In the genomic region with DNA sequence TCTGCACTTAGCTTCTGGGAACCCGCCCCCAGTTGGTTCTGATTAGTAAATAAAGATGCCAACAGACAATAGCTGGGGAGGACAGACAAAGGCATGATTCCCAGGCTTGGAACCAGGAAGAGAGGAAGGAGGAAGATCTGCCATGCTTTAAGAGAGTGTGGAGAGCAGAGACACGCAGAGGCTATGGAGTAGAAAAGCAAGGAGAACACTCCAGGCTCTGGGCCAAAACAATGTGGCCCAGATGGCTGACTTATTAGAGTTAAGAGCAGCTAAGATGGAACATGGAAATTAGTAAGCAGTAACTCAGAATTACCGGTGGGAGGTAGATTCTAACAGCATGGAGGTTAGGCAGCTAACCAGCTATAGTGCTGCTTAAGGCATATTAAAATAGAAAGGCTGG, we compare ENCODE assay signal across 15 mouse cellular contexts.
A peak's percentile ranks its signal among the peaks of the same experiment; 100 is the strongest.
DNase-seq lines count a peak whose midpoint lies in the region; ATAC-seq and TF ChIP-seq lines count a peak whose summit lies in the region.
"Had no signal": no experiment of that assay in that cellular context is flagged by ENCODE, and none has a peak within 500 bp of the region (broad histone marks: within the 10 kb centered on the region; RNA-seq: fewer than 3 reads in every experiment).

No protein-coding gene starts in this region.

- no peaks in the 10 kb centered on the region for H3K27me3 ChIP-seq in hindbrain, postnatal 0 days (ENCODE audit: insufficient read depth, low read length)
- H3K27me3 ChIP-seq in hindbrain, embryonic 11.5 days (ENCODE audit: control insufficient read depth, insufficient read depth, low read length) = no peaks in the 10 kb centered on the region
- no peaks in the 10 kb centered on the region for H3K27me3 ChIP-seq in forebrain, embryonic 13.5 days
- H3K27me3 ChIP-seq: embryonic facial prominence, embryonic 12.5 days had no signal

- no peaks in the 10 kb centered on the region for H3K9me3 ChIP-seq in hindbrain, postnatal 0 days (ENCODE audit: low read length)
- H3K9me3 ChIP-seq in hindbrain, embryonic 11.5 days (ENCODE audit: control insufficient read depth, low read length) = no peaks in the 10 kb centered on the region
- H3K9me3 ChIP-seq in forebrain, embryonic 13.5 days (replicated peaks) = peaks cover 2% of the 10 kb centered on the region; the same call in 1 of the 2 replicates
- H3K9me3 ChIP-seq: embryonic facial prominence, embryonic 12.5 days had no signal

- WGBS in hindbrain, postnatal 0 days = 47% methylated on average over 3 of the region's 3 CpGs
- 62% methylated on average over 3 of the region's 3 CpGs for WGBS in hindbrain, embryonic 11.5 days
- WGBS in forebrain, embryonic 13.5 days = 55% methylated on average over 3 of the region's 3 CpGs

- peak; percentile 29 for TF ChIP-seq CTCF in hindbrain, postnatal 0 days (IDR thresholded peaks at IDR 0.05; ENCODE audit: low read depth)

- H3K4me2 ChIP-seq in hindbrain, postnatal 0 days (ENCODE audit: low read depth, low read length) = no peak overlapping the region
- no peak overlapping the region for H3K4me2 ChIP-seq in hindbrain, embryonic 11.5 days (replicated peaks; ENCODE audit: low read depth, low read length)
- no peak overlapping the region for H3K4me2 ChIP-seq in forebrain, embryonic 13.5 days
- H3K4me2 ChIP-seq: embryonic facial prominence, embryonic 12.5 days; liver, embryonic 11.5 days had no signal

- peak; percentile 62 for DNase-seq in hindbrain, postnatal 0 days (ENCODE audit: low spot score)
- DNase-seq in hindbrain, embryonic 11.5 days (ENCODE audit: low spot score) = no peak
- peak; percentile 37 for DNase-seq in 3T3-L1 (ENCODE audit: low read depth, low spot score)
- DNase-seq in cerebellum, adult 11 months = peak; percentile 72
- DNase-seq in layer of hippocampus, adult 11-12 months (ENCODE audit: low spot score) = peak; percentile 33
- no peak for DNase-seq in adrenal gland, postnatal 10 days
- DNase-seq: spleen, adult 18-20 months had no signal

- no peak for ATAC-seq in hindbrain, postnatal 0 days
- no peak for ATAC-seq in hindbrain, embryonic 11.5 days (ENCODE audit: low FRiP score)
- no peak for ATAC-seq in granulocyte monocyte progenitor cell, adult 5-6 weeks (replicated peaks; ENCODE audit: poor library complexity, severe bottlenecking)
- ATAC-seq in forebrain, embryonic 13.5 days = no peak
- ATAC-seq: intestine, embryonic 16.5 days; lung, postnatal 0 days had no signal

- H3K9ac ChIP-seq in hindbrain, postnatal 0 days (replicated peaks; ENCODE audit: low read length) = no peak overlapping the region
- H3K9ac ChIP-seq in hindbrain, embryonic 11.5 days (ENCODE audit: low read depth, low read length) = no peak overlapping the region
- H3K9ac ChIP-seq in forebrain, embryonic 13.5 days = no peak overlapping the region
- H3K9ac ChIP-seq: embryonic facial prominence, embryonic 12.5 days had no signal

- no peak overlapping the region for H3K27ac ChIP-seq in hindbrain, postnatal 0 days
- no peak overlapping the region for H3K27ac ChIP-seq in hindbrain, embryonic 11.5 days (ENCODE audit: low read depth, low read length)
- no peak overlapping the region for H3K27ac ChIP-seq in forebrain, embryonic 13.5 days
- H3K27ac ChIP-seq: embryonic facial prominence, embryonic 12.5 days; midbrain, embryonic 10.5 days; stomach, postnatal 0 days had no signal

- H3K4me1 ChIP-seq in hindbrain, postnatal 0 days (ENCODE audit: insufficient read depth, low read length) = no peaks in the 10 kb centered on the region
- H3K4me1 ChIP-seq in hindbrain, embryonic 11.5 days (replicated peaks; ENCODE audit: control insufficient read depth, insufficient read depth, low read length) = no peaks in the 10 kb centered on the region
- no peaks in the 10 kb centered on the region for H3K4me1 ChIP-seq in forebrain, embryonic 13.5 days
- H3K4me1 ChIP-seq: embryonic facial prominence, embryonic 12.5 days; midbrain, embryonic 10.5 days had no signal

- no peak overlapping the region for H3K4me3 ChIP-seq in hindbrain, postnatal 0 days (ENCODE audit: low read length)
- H3K4me3 ChIP-seq in hindbrain, embryonic 11.5 days (ENCODE audit: low read depth, low read length) = no peak overlapping the region
- H3K4me3 ChIP-seq in forebrain, embryonic 13.5 days = no peak overlapping the region
- H3K4me3 ChIP-seq: embryonic facial prominence, embryonic 12.5 days; midbrain, embryonic 10.5 days had no signal

- H3K36me3 ChIP-seq in hindbrain, postnatal 0 days (ENCODE audit: insufficient read depth, low read length) = no peaks in the 10 kb centered on the region
- H3K36me3 ChIP-seq in hindbrain, embryonic 11.5 days (ENCODE audit: control insufficient read depth, insufficient read depth, low read length) = no peaks in the 10 kb centered on the region
- H3K36me3 ChIP-seq in forebrain, embryonic 13.5 days (ENCODE audit: poor library complexity, severe bottlenecking) = no peaks in the 10 kb centered on the region
- H3K36me3 ChIP-seq: embryonic facial prominence, embryonic 12.5 days; midbrain, embryonic 10.5 days had no signal

Comparison
In these comparisons a context has a peak if more than half of its experiments do, and no peak if none do; other contexts are left out.
1. DNase-seq: peak in hindbrain, postnatal 0 days (single experiment), 3T3-L1 (single experiment), cerebellum, adult 11 months (single experiment) and layer of hippocampus, adult 11-12 months (single experiment); none in hindbrain, embryonic 11.5 days (single experiment) and adrenal gland, postnatal 10 days (single experiment).